Mouse (Mus musculus): Measurements from ENCODE around the gene Tmem131.

DNA sequence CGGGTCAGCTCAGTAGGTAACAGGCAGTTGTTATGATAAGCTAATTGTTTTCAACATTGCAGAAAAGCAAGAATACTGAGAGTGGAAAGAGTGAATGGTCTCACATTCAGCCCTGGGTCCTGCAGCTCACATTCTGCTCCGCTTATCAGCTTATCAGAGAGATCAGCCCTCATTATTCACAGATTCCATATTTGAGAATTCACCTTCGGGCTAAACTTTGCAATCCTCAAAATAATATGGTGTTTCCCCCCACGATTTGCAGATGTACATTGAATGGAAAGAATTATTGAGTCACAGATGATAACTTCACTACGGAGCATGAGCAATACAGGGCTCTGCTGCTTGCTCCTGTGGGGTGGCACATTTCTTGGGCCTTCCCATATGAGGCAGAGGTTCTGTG is 174.7 kb downstream of the Tmem131 start:
- TF ChIP-seq POLR2A (IDR thresholded peaks at IDR 0.05; ENCODE audit: low read depth, low read length) (no peak), CTCF (IDR thresholded peaks at IDR 0.05; ENCODE audit: borderline replicate concordance, insufficient read depth, low read length) (no peak)
